Mouse (Mus musculus) testis, adult 2 months (tissue): ENCODE data around the gene Usp24.

Experiments used
- CTCF ChIP-seq: fragments of 200-500 bp; IDR thresholded peaks from 2 replicates; pipeline ENCODE4 v1.5.1; 2012; ENCODE audit warnings: low read depth, mild to moderate bottlenecking, inconsistent platforms, low read length, moderate library complexity; ENCODE audit not compliant: control insufficient read depth, insufficient read depth, insufficient replicate concordance
- POLR2A ChIP-seq: fragments of 200-500 bp; IDR thresholded peaks from 2 replicates; pipeline ENCODE4 v1.6.1; 2012; ENCODE audit warnings: low read depth, mild to moderate bottlenecking, inconsistent platforms, low read length, moderate library complexity; ENCODE audit not compliant: control insufficient read depth

DNA sequence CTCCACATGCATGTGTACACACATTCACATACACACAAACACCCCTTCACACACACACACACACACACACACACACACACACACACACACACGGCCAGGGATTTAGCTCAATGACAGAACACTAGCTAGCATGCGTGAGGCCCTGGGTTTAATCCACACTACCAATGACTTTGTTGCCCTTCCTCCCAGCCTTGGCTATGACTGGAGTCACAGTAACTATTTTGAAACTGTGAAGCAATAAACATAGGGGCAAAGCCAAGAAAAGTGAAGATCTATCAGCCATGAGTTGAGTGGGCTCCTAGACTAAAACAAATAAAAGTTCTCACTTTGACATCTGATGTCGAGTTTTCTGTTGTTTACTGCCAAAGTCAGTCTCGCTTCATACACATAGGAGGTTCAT, 23.2 kb upstream of the Usp24 start:
- TF ChIP-seq CTCF = no peak
- TF ChIP-seq POLR2A = no peak
